Mouse (Mus musculus): Measurements from ENCODE around the gene Gbp8.

Gene Gbp8

GRCm38 (mm10) chr5:105060224-105060623, 79.1 kb downstream of the Gbp8 start:
- DNase-seq (ENCODE audit: low read depth, low spot score): no peak

GRCm38 (mm10) chr5:105055279-105055678, 84.1 kb downstream of the Gbp8 start:
- DNase-seq (ENCODE audit: low read depth, low spot score): no peak

GRCm38 (mm10) chr5:105053471-105054169, 85.7 kb downstream of the Gbp8 start:
- DNase-seq (ENCODE audit: low read depth, low spot score): peak; percentile 75

GRCm38 (mm10) chr5:105032362-105032761, 107.0 kb downstream of the Gbp8 start:
- DNase-seq (ENCODE audit: low read depth, low spot score): peak; percentile 18

GRCm38 (mm10) chr5:105012551-105012950, 126.8 kb downstream of the Gbp8 start:
- DNase-seq (ENCODE audit: low read depth, low spot score): no peak

GRCm38 (mm10) chr5:105011570-105011969, 127.8 kb downstream of the Gbp8 start:
- no peak for DNase-seq (ENCODE audit: low read depth, low spot score)

GRCm38 (mm10) chr5:105010376-105010775, 129.0 kb downstream of the Gbp8 start:
- DNase-seq (ENCODE audit: low read depth, low spot score): peak; percentile 30

GRCm38 (mm10) chr5:104989411-104989810, 149.9 kb downstream of the Gbp8 start:
- no peak for DNase-seq (ENCODE audit: low read depth, low spot score)

GRCm38 (mm10) chr5:104988000-104988399, 151.3 kb downstream of the Gbp8 start:
- DNase-seq (ENCODE audit: low read depth, low spot score): no peak

GRCm38 (mm10) chr5:104986706-104987105, 152.6 kb downstream of the Gbp8 start:
- peak; percentile 89 for DNase-seq (ENCODE audit: low read depth, low spot score)

- DNase-seq (ENCODE audit: low read depth, low spot score): peak; percentile 63
Observed at GRCm38 (mm10) chr5:104982535-104982934, 156.8 kb downstream of the Gbp8 start, which contains the start of gene Abcg3. Gene Abcg3, minus strand, starts transcription at chr5:104982718.

GRCm38 (mm10) chr5:104979040-104979513, 160.3 kb downstream of the Gbp8 start:
- DNase-seq (ENCODE audit: low read depth, low spot score): no peak

All from CD4-positive, CD25-positive, alpha-beta regulatory T cell, adult 2 months (primary cell).